Mouse (Mus musculus): ENCODE data around the gene Esrra.
A peak's percentile ranks its signal among the peaks of the same experiment; 100 is the strongest.

The Esrra gene

DNA sequence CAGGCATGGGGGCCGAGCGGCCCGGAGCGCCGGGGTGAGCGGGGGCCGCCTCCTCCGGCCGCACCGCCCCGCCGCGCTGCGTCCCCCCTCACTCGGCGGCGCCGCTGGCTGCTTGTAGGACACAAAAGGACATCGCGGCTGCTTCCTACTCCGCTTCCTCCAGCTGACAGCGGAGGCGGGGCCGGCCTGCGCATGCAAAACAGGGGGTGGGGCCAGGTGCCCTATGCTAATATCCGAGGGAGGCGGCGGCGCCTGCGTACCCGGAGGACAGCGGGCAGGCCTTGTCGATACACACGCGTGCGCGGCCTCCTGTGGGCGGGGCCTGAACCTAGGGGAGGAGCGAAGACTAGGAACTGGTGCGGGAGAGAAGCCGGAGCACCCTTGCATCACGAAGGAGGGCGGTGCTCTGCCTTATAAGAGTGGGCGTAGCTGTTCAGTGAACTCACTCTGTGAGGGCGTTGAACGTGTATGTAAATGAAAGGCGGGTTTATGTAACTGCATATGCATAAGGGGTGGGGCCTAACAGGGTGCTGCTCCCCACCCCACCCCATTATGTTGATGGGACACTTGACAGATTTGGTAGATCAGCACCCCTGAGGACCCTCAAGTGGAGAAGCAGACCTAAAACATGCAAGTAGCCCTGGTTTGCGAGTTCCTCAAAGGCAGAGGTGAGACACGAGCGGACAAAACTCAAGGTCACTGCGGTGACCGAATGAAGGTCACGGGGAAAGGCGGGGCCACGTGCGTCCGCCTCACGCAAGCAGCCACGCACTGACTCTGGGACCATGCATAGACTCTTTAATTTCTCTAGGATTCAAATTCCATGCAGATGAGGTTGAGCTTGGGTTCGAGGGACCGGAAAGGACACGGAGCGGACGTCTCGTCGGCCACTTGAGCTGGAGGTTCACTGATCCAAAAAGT is at the start of gene Esrra:
Gene Esrra, minus strand, starts transcription at position 167 of the 921 bp plus-strand sequence.
- DNase-seq, result peak; percentile 100

DNA sequence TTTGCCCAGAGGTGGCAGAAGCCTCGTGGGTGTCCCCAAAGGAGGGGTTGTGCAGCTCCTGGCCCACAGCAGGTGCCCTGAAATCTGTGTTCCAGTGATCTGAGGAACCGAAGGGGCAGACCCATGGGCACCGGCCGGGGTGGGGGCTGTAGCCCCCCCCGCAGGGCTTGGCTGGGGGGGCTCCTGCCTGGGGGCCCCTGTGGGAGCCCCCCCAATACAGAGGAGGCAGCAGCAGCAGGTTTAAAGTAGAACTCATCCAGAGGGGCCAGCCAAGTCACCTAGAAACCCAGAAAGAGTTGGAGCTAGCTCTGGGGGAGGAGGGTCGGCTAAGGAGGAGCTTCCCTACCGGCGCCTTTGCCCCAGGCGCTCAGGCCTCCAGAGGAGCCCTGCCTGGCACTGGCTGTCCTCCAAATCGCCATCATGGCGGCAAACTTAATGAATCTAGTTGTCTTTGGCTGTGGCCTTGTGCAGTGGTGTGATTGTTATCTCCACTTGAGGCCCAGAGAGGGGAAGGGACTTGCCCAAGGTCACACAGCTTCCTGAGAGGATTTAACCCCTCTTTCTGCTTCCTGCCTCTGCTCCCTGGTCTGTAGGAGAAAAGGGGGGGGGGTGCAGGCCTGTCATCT is 49.0 kb upstream of the Esrra start:
- DNase-seq, result peak; percentile 46

DNA sequence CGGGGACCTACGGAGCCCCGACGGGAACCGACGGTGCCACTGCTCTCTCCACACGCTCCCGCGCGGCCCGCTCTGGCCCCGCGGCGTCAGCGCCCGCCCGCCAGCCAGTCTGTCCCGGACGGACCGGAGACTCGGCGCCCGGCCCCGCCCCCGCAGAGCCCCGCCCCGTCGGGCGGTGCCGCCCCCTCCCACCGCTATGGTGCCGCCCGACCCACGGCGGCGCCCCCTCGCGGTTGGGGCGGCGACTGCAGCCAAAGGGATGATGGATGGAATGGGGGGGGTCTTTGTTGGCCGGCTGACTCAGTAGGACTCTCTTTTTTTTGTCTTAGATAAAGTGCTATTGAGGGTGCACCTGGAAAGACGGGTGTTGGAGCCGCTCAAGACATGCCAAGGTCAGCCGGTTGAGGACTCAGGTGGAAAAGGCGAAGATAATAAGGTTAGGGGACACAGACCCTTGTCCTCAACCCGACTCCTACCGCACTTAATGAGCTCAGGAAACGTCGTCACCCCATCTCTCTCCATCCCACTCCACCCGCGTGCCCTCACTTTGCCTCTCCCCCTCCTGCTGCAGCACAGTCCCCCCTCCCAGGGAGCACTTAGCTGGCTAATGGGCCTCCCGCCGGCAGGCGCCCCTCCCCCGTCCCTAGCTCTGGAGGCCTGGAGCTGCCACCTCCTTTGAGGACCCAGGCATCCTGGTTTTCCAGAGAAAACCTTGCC is 48.2 kb upstream of the Esrra start:
- peak; percentile 46 for DNase-seq

DNA sequence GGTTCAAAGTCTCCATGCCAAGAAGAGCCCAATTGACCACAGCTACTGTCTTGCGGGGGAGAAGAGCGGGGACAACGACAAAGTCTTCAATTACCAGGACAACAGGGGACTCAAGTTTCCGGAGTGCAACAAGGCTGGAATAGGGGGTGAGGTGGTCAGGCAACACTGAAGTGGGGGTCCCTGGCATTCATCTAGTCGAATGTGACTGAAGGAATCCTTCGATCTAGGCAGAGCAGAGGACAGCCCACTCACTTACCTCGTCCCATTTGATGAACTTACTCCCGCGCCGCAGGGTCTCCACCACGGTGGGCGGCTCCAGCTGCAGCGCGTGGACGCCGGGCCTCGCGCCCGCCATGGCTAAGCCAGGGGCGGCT is 47.7 kb upstream of the Esrra start:
- DNase-seq, result no peak

GRCm38 (mm10) chr19:6968491-6969271 is 47.1 kb upstream of the Esrra start:
- no peak for DNase-seq

DNA sequence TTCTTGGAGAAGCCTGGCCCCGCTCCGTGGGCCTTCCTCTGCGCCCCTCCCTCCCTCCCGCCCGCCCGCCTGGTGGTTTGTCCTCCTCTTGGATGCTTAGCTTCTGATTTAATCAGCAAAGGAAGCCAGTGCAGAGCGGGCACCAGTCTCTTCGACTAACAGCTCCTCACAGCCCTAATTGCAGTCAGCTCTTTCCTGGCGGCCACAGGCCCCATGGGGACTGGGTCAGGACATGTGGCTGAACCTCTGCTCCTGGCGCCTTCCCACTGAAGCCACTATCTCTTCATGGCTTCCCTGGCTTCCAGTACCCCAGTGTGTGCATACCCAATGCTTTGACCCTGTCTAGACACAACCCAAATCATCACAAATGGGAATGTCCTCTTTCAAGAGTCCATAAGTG is 34.8 kb upstream of the Esrra start:
- no peak for DNase-seq

DNA sequence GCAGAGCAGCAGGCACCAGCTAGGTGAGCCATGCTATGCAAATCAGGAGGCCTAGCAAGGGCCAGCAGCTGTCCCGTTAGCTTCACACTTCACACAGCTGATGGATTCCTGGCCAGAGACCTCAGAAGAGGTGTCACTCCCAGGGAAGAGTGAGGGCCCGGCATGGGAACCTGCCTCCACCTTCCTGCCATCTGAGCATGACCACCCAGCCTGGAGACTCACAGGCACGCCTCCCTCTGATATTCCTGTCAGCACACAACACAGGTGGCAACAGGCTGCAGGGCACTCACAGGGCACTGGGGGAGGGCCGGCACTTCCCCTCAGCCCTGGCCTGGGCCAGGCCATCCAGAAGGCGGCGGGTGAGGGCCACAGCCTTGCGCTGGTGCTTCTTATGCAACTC is 33.8 kb upstream of the Esrra start:
- DNase-seq, result peak; percentile 43

DNA sequence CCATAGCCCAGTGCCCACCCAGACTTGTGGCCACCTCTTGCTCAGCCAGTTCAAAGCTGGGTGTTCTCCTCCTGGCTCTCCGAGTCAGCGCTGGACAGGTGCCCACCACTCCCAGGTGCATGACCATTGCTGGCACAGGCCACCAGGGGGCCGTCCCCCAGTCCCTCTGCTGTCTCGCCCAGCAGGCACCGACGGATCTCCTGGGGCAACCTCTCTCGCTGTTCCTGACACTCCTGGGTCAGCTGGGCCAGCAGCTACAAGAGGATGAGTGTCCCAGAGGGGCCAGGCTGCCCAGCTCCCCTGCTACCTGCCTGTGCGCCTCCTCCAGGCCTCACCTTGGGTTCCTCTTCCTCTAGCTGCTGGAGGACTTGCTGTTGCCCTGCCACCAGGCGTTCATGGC is 32.4 kb upstream of the Esrra start:
- DNase-seq, result peak; percentile 74

GRCm38 (mm10) chr19:6952712-6953037 is 31.1 kb upstream of the Esrra start:
- DNase-seq, result peak; percentile 70

DNA sequence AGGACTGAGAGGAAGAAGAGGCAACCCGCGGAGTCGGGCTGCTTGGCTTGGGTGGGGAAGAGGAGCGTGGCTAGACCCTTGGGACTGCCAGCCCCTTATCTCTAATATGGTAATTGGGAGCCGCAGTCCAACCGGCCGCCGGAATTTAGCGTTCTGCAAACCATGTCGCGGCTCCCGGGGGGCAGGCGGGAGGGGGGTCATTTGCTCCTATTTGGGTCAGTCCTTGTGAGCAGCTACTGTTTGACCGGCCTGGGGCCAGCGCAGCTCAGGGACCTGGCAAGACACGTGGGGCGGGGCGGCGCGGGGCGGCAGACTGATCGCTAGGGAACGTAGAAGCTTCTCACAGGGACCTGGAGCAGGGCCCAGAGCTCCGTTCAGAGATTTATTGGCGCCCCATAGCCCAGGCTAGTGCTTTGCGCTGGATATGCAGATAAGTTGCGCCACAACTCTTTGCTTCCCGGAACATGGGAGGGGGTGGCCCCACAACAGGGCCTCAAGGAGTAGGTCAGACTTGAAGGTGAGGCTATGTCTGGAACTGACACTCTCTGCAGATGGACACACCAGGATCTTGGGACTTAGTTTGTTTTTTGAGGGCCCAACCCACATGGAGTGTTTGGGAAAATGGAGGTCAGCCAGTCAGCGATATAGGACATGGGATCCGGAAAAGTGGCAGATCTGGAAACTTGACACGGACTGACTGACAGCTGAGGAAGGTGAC is 30.5 kb upstream of the Esrra start:
- peak; percentile 89 for DNase-seq

DNA sequence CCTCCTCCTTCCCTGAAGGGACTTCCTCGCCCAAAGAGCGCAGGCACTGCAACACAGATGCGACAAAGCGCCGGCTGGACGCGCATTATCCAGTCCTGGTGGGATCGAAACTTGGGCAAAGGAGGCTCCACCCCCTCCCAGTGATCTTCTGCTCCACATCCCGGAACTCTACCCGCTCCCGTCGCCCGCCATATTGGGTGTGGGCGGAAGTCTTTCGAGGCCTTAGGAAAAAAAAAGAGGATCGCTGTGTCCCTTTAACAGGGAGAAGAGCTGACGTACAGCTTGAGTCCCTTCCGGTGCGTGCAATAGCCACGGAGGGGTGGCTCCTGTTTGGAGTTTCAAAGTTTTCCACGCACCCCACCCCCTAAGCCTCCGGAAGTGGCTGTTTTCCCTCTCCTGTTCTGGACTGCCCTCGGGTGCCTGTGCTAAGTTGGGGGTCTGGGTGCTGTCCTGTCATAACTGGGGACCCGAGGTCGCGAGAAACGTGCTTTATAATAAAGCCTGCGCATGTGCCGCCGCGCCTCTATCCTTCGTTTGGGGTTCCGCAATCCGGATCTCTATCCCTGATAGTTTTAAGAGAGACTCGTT is 29.9 kb upstream of the Esrra start:
- peak; percentile 96 for DNase-seq

GRCm38 (mm10) chr19:6950613-6951153 is 29.1 kb upstream of the Esrra start:
- DNase-seq, result peak; percentile 77

DNA sequence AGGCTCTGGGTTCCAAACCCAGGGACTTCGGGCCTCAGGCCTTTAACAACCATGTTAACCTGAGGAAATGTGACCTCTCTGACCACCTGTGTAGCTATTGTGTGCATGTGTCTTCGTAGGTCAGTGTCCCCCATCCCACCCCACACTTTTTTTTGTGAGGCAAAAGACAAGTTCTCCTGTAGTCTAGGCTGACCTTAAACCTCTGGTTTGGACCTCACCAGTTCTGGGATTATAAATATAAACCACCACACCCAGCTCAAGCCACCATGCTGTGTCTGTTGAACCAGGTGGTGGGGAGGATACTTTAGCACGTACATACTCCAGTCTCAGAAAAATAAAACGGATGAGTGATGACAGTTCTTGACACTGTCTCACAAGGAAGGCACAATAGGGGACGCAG is 28.3 kb upstream of the Esrra start:
- peak; percentile 56 for DNase-seq

GRCm38 (mm10) chr19:6949532-6949931 is 27.9 kb upstream of the Esrra start:
- no peak for DNase-seq

DNA sequence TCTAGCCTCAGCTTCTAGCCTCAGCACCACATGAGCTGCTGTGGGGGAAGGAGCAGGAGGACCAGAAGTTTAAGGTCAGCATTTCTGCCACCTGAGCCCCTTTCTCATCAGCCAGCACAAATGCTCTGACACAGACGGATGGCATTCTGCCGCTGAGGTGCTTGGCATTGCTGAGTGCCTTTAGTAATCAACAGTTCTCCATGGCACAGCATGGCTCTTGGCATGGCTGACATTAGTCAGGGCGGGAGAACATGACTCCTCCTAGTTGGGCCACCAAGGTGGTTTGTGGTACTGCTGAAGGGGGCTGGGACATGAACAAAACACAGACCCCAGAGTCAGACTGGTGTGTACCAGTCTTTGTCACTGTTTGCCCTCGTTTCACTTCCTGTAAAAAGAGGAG is 26.6 kb upstream of the Esrra start:
- peak; percentile 87 for DNase-seq

GRCm38 (mm10) chr19:6947742-6948141 is 26.1 kb upstream of the Esrra start:
- no peak for DNase-seq

- DNase-seq, result peak; percentile 61
Observed at GRCm38 (mm10) chr19:6943709-6944108, 22.1 kb upstream of the Esrra start.

- peak; percentile 66 for DNase-seq
Observed at GRCm38 (mm10) chr19:6942764-6943163, 21.2 kb upstream of the Esrra start.

GRCm38 (mm10) chr19:6942249-6942691 is 20.7 kb upstream of the Esrra start, which contains the start of gene Gpr137:
Gene Gpr137, minus strand, starts transcription at chr19:6942480.
- DNase-seq, result peak; percentile 95

GRCm38 (mm10) chr19:6941372-6942248 is 20.0 kb upstream of the Esrra start, which contains the start of gene Bad:
Gene Bad, plus strand, starts transcription at chr19:6941861.
- peak; percentile 93 for DNase-seq
